Mouse (Mus musculus): ENCODE data around the gene Mycl.

Mycl gene

GRCm38 (mm10) chr4:123021591-123021990, 26.1 kb downstream of the Mycl start:
- no peak for DNase-seq

- DNase-seq, result no peak
These were observed 27.4 kb downstream of the Mycl start for GRCm38 (mm10) chr4:123022896-123023295.

GRCm38 (mm10) chr4:123025418-123025817, 30.0 kb downstream of the Mycl start:
- DNase-seq, result no peak

- peak; percentile 45 for DNase-seq
These were observed 30.7 kb downstream of the Mycl start for GRCm38 (mm10) chr4:123026161-123026560.

GRCm38 (mm10) chr4:123026597-123026996, 31.1 kb downstream of the Mycl start:
- no peak for DNase-seq

GRCm38 (mm10) chr4:123034841-123035240, 39.4 kb downstream of the Mycl start:
- DNase-seq, result no peak

- no peak for DNase-seq
These were observed 40.2 kb downstream of the Mycl start for GRCm38 (mm10) chr4:123035636-123036035.

- DNase-seq, result no peak
These were observed 41.3 kb downstream of the Mycl start for GRCm38 (mm10) chr4:123036710-123037109.

GRCm38 (mm10) chr4:123041131-123041530, 45.7 kb downstream of the Mycl start:
- DNase-seq, result no peak

- DNase-seq, result no peak
These were observed 48.4 kb downstream of the Mycl start for GRCm38 (mm10) chr4:123043858-123044257.

- DNase-seq, result peak; percentile 79
These were observed 49.4 kb downstream of the Mycl start for GRCm38 (mm10) chr4:123044842-123045241.

- peak; percentile 84 for DNase-seq
These were observed 50.8 kb downstream of the Mycl start for GRCm38 (mm10) chr4:123046300-123046699.

- DNase-seq, result peak; percentile 94
These were observed 55.3 kb downstream of the Mycl start for GRCm38 (mm10) chr4:123050681-123051211.

Measured in lung, postnatal 36 days (tissue).